ENCODE assay signal across 21 mouse cellular contexts in genomic region chr14:20811779-20812406, GRCm38 (mm10). TPM values are rescaled to one million over a fixed set of nuclear protein-coding genes. Genes with fewer than 3 reads are reported as not detected.
DNase-seq lines count a peak whose midpoint lies in the region; ATAC-seq and TF ChIP-seq lines count a peak whose summit lies in the region.
"Had no signal": no experiment of that assay in that cellular context is flagged by ENCODE, and none has a peak within 500 bp of the region (broad histone marks: within the 10 kb centered on the region; RNA-seq: fewer than 3 reads in every experiment).

No protein-coding gene starts in this region.

- no peaks in the 10 kb centered on the region for H3K36me3 ChIP-seq in forebrain, embryonic 11.5 days (ENCODE audit: control insufficient read depth, insufficient read depth, low read length)
- no peaks in the 10 kb centered on the region for H3K36me3 ChIP-seq in forebrain, embryonic 10.5 days (replicated peaks)
- no peaks in the 10 kb centered on the region for H3K36me3 ChIP-seq in stomach, embryonic 16.5 days (ENCODE audit: control insufficient read depth, insufficient read depth, low read length)
- H3K36me3 ChIP-seq: embryonic facial prominence, embryonic 10.5 days; G1E; heart, embryonic 10.5 days; hindbrain, embryonic 12.5 days had no signal

- no peak for ATAC-seq in forebrain, embryonic 11.5 days (replicated peaks; ENCODE audit: low FRiP score)
- peak; percentile 33; the same call in 1 of the 2 replicates for ATAC-seq in stomach, embryonic 16.5 days (ENCODE audit: insufficient read depth, low FRiP score)
- ATAC-seq in frontal cortex, adult (ENCODE audit: low TSS enrichment) = no peak
- ATAC-seq: forebrain, embryonic 14.5 days; midbrain, embryonic 16.5 days had no signal

- no peak overlapping the region for H3K4me2 ChIP-seq in forebrain, embryonic 11.5 days (ENCODE audit: low read depth, low read length, severe bottlenecking)
- no peak overlapping the region for H3K4me2 ChIP-seq in stomach, embryonic 16.5 days (ENCODE audit: low read depth, low read length)
- H3K4me2 ChIP-seq: hindbrain, embryonic 12.5 days had no signal

- no peak overlapping the region for H3K4me3 ChIP-seq in forebrain, embryonic 11.5 days (ENCODE audit: low read depth, low read length)
- no peak overlapping the region for H3K4me3 ChIP-seq in forebrain, embryonic 10.5 days
- H3K4me3 ChIP-seq in stomach, embryonic 16.5 days (replicated peaks; ENCODE audit: low read length) = no peak overlapping the region
- no peak overlapping the region for H3K4me3 ChIP-seq in cerebellum, adult 2 months (replicated peaks; ENCODE audit: insufficient read depth, low read depth, low read length)
- H3K4me3 ChIP-seq: embryonic facial prominence, embryonic 10.5 days; heart, embryonic 10.5 days; hindbrain, embryonic 12.5 days had no signal

- TF ChIP-seq POLR2A in cerebellum, adult 2 months (IDR thresholded peaks at IDR 0.05; ENCODE audit: borderline replicate concordance, insufficient read depth, low read length) = no peak

- H3K9ac ChIP-seq in forebrain, embryonic 11.5 days (ENCODE audit: low read length) = no peak overlapping the region
- no peak overlapping the region for H3K9ac ChIP-seq in stomach, embryonic 16.5 days (ENCODE audit: low read length)
- H3K9ac ChIP-seq: hindbrain, embryonic 12.5 days had no signal

- H3K9me3 ChIP-seq in forebrain, embryonic 11.5 days (ENCODE audit: control insufficient read depth, low read length) = no peaks in the 10 kb centered on the region
- no peaks in the 10 kb centered on the region for H3K9me3 ChIP-seq in forebrain, embryonic 10.5 days
- H3K9me3 ChIP-seq in stomach, embryonic 16.5 days (replicated peaks; ENCODE audit: control insufficient read depth, low read length) = no peaks in the 10 kb centered on the region
- H3K9me3 ChIP-seq: embryonic facial prominence, embryonic 10.5 days; G1E; heart, embryonic 10.5 days had no signal

- H3K27ac ChIP-seq in forebrain, embryonic 11.5 days (ENCODE audit: low read depth, low read length) = no peak overlapping the region
- H3K27ac ChIP-seq in forebrain, embryonic 10.5 days = no peak overlapping the region
- H3K27ac ChIP-seq in stomach, embryonic 16.5 days (ENCODE audit: low read length) = peak overlapping the region; percentile 19; the same call in 1 of the 2 replicates
- no peak overlapping the region for H3K27ac ChIP-seq in cerebellum, adult 2 months (ENCODE audit: insufficient read depth, low read length)
- H3K27ac ChIP-seq: embryonic facial prominence, embryonic 10.5 days; heart, embryonic 10.5 days; hindbrain, embryonic 12.5 days had no signal

- no peak for TF ChIP-seq CTCF in cerebellum, adult 2 months (IDR thresholded peaks at IDR 0.05; ENCODE audit: borderline replicate concordance, insufficient read depth, low read depth, low read length)

- WGBS in forebrain, embryonic 11.5 days = 82% methylated on average over 7 of the region's 7 CpGs
- 76% methylated on average over 7 of the region's 7 CpGs for WGBS in forebrain, embryonic 10.5 days
- WGBS in stomach, embryonic 16.5 days = 52% methylated on average over 7 of the region's 7 CpGs
- WGBS in cerebellum, adult 2 months = 78% methylated on average over 7 of the region's 7 CpGs

- DNase-seq in forebrain, embryonic 11.5 days (ENCODE audit: low spot score) = peak; percentile 49
- no peak for DNase-seq in forebrain, embryonic 10.5 days (ENCODE audit: extremely low spot score, low spot score)
- DNase-seq in R1 (ENCODE audit: low read depth, low spot score) = peak; percentile 27
- peak; percentile 37 for DNase-seq in embryo, embryonic 11 days
- no peak for DNase-seq in cerebellum, adult 2 months
- DNase-seq: cerebellum, postnatal 10 days; gastrocnemius, postnatal 14 days; kidney, adult 8-10 months; kidney, postnatal 14 days; lung, adult 18-20 months; lung, postnatal 14 days; right cerebral cortex, postnatal 25 days; thymus, postnatal 14 days had no signal

- no peaks in the 10 kb centered on the region for H3K27me3 ChIP-seq in forebrain, embryonic 11.5 days (ENCODE audit: control insufficient read depth, insufficient read depth, low read length)
- no peaks in the 10 kb centered on the region for H3K27me3 ChIP-seq in forebrain, embryonic 10.5 days (ENCODE audit: poor library complexity, severe bottlenecking)
- no peaks in the 10 kb centered on the region for H3K27me3 ChIP-seq in stomach, embryonic 16.5 days (ENCODE audit: control insufficient read depth, insufficient read depth, low read length)
- no peaks in the 10 kb centered on the region for H3K27me3 ChIP-seq in cerebellum, adult 2 months (ENCODE audit: control insufficient read depth, insufficient read depth, low read length)
- H3K27me3 ChIP-seq: hindbrain, embryonic 12.5 days had no signal

- no peaks in the 10 kb centered on the region for H3K4me1 ChIP-seq in forebrain, embryonic 11.5 days (replicated peaks; ENCODE audit: control insufficient read depth, insufficient read depth, low read length)
- H3K4me1 ChIP-seq in forebrain, embryonic 10.5 days = no peaks in the 10 kb centered on the region
- no peaks in the 10 kb centered on the region for H3K4me1 ChIP-seq in stomach, embryonic 16.5 days (ENCODE audit: control insufficient read depth, insufficient read depth, low read length)
- no peaks in the 10 kb centered on the region for H3K4me1 ChIP-seq in cerebellum, adult 2 months (ENCODE audit: control insufficient read depth, insufficient read depth, low read length)
- H3K4me1 ChIP-seq: hindbrain, embryonic 12.5 days had no signal

RNA-seq across cellular contexts. Expression of gene Camk2g, which starts 18.0 kb away (rescaled TPM):
- 46.8 and 52.0 TPM in 2 replicates for polyA plus RNA-seq in forebrain, embryonic 11.5 days (2014; fragmentation: Nextera tagmentation; extraction: Ambion mirVana)
- 33.0 and 37.8 TPM in 2 replicates for polyA plus RNA-seq in forebrain, embryonic 10.5 days (2016; fragmentation: Nextera tagmentation; extraction: Ambion mirVana)
- polyA plus RNA-seq in stomach, embryonic 16.5 days (2015; fragmentation: Nextera tagmentation; extraction: Ambion mirVana) = 43.7 and 45.3 TPM in 2 replicates
- 217 and 222 TPM in 2 replicates for polyA plus RNA-seq in cerebellum, adult 2 months (2012; rRNA removed)

RNA-seq across cellular contexts. Expression of gene Plau, which starts 24.6 kb away (rescaled TPM):
- polyA plus RNA-seq in forebrain, embryonic 11.5 days (2014; fragmentation: Nextera tagmentation; extraction: Ambion mirVana) = 0.25 and 0.31 TPM in 2 replicates
- 0.40 and 0.59 TPM in 2 replicates for polyA plus RNA-seq in forebrain, embryonic 10.5 days (2016; fragmentation: Nextera tagmentation; extraction: Ambion mirVana)
- 1.9 and 2.8 TPM in 2 replicates for polyA plus RNA-seq in stomach, embryonic 16.5 days (2015; fragmentation: Nextera tagmentation; extraction: Ambion mirVana)
- 0.90 and 1.1 TPM in 2 replicates for polyA plus RNA-seq in cerebellum, adult 2 months (2012; rRNA removed)
- polyA plus RNA-seq: G1E had no signal

Comparison
In these comparisons a context has a peak if more than half of its experiments do, and no peak if none do; other contexts are left out.
1. DNase-seq: peak in forebrain, embryonic 11.5 days (single experiment), R1 (single experiment) and embryo, embryonic 11 days (single experiment); none in forebrain, embryonic 10.5 days (single experiment) and cerebellum, adult 2 months (0 of 2).